Mouse (Mus musculus) gastrocnemius, postnatal 25 days (tissue): ENCODE data around the gene H2-Ob. TPM values are rescaled to one million over a fixed set of nuclear protein-coding genes. Genes with fewer than 3 reads are reported as not detected.

ENCODE experiments used
- DNase-seq: peaks from one replicate; pipeline ENCODE4 v3.0.0; 2022
- total RNA-seq, 2 experiments: library from RNA; stranded (reverse); gene quantifications; 1 replicate in 1 of 2; 2 replicates in 1 of 2; pipeline ENCODE4 v1.2.3; 2021

H2-Ob gene
- total RNA-seq, 2 experiments from 2014 or later = 0.13 TPM; not detected in 1

GRCm38 (mm10) chr17:34285848-34286247 lies 47.1 kb downstream of the H2-Ob start:
- no peak for DNase-seq

GRCm38 (mm10) chr17:34286501-34286900 lies 47.8 kb downstream of the H2-Ob start:
- no peak for DNase-seq

DNA sequence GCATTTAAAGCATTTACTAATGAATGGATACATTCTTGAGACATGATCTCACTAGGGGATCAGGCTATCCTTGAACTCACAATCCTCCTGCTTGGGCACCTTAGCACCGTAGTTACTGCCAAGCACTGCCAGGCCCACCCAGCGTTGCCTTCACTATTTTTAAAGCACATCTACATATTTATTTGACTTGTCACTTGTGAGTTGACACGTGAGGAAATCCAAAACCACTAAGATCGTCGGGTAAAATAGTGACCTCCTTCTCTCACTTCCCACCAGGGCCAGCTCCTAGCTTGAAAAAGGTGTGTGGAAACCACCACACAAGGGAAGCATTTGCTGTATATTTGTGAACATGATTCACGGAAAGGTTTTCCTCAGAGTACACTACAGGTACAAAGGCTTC lies 48.3 kb downstream of the H2-Ob start:
- no peak for DNase-seq

GRCm38 (mm10) chr17:34287648-34288047 lies 48.9 kb downstream of the H2-Ob start, which contains the start of gene H2-Aa:
Gene H2-Aa, minus strand, starts transcription at chr17:34287823.
- DNase-seq = peak; percentile 74

DNA sequence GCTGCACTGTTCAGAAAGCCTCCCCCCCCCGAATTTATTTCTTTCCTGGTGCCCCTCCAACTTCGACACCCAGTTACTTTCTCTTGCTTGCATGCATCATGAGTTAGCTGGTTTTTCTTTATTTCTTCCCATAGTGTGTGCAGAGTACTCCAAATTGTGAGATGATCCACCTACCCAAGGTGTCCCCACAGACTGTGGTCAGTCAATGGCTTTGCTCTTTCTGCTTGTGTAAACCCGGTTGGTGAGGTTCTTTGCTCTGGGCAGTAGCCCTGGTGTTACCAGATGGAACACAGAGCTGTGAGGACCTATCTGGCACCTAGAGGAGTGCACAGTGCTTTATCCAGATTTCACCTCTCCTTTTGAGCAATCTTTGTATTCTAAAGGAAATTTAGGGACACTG lies 49.4 kb downstream of the H2-Ob start:
- no peak for DNase-seq

GRCm38 (mm10) chr17:34291609-34292008 lies 52.9 kb downstream of the H2-Ob start:
- DNase-seq = peak; percentile 51

DNA sequence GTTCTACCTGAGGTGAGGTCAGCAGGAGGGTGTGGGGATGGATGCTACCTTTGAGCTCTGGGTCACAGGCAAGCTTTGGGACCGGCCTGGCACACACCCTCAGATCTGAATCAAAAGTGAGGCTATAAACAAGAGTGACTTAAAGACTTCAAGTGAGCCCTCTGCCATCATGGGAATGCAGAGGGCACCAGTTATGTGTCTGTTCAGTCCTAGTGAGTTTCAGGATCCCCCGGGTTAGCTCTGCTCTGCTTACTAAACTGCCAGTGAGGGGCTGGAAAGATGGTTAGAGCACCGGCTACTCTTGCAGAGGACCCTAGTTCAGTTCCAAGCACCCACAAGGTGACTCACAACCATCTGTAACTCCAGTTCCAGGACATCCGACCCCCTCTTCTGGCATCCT lies 53.9 kb downstream of the H2-Ob start:
- DNase-seq = no peak

- DNase-seq = no peak
These were observed 54.8 kb downstream of the H2-Ob start for GRCm38 (mm10) chr17:34293533-34293932.

DNA sequence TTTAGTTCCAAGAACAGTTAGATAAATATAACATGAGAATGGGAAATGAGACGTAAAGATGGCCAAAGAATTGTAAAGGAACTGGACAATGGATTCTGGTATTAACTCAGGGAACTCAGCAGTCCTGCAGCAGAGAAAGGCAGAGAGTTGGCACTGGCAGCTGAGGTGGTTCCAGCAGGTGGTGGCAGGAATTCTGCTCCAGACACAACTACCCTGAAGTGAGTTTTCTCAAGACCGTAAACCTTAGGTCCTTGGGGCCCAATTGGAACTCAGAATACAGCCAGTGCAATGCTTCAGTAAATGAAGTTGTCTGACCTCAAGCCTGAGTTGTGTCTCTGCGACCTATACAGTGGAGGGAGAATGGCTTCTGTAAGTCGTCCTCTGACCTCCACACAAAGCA lies 55.5 kb downstream of the H2-Ob start:
- DNase-seq = no peak

DNA sequence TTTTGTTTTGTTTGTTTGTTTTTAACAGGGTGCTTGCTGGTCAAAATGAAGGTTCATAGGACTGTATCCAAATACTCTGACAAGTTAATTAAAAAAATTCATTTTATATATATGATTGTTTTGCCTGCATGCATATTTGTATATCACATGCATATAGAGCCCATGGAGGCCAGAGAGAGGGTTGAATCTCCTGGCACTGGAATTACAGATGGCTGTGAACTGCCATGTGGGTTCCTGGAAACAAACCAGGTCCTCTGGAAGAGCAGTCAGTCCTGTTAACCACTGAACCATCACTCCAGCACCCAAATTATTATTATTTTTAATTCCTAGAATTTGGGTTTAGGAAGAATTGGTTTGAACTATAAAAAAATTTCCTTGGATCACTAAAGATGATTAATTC lies 56.6 kb downstream of the H2-Ob start:
- DNase-seq = no peak

GRCm38 (mm10) chr17:34295891-34296794 lies 57.4 kb downstream of the H2-Ob start:
- no peak for DNase-seq

- DNase-seq = no peak
These were observed 60.7 kb downstream of the H2-Ob start for GRCm38 (mm10) chr17:34299356-34299755.

DNA sequence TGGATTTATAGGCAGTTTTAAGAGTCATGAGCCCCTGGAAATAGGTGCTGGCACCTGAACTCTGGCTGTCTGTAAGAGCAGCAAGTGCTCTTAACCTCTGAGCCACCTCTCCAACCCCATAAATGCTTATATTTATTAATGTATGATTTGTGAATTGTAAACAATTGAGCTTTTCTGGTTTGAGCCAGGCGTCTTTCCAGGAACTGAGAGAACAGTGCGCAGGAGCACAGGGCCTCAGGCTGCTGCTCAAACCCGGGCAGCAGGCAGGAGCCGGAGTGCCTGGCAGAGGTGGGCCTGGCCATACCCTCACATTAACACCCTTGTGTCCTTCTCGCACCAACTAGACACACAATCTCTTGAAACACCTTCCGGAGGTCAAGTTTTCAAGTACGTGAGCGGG lies 61.4 kb downstream of the H2-Ob start:
- no peak for DNase-seq

DNA sequence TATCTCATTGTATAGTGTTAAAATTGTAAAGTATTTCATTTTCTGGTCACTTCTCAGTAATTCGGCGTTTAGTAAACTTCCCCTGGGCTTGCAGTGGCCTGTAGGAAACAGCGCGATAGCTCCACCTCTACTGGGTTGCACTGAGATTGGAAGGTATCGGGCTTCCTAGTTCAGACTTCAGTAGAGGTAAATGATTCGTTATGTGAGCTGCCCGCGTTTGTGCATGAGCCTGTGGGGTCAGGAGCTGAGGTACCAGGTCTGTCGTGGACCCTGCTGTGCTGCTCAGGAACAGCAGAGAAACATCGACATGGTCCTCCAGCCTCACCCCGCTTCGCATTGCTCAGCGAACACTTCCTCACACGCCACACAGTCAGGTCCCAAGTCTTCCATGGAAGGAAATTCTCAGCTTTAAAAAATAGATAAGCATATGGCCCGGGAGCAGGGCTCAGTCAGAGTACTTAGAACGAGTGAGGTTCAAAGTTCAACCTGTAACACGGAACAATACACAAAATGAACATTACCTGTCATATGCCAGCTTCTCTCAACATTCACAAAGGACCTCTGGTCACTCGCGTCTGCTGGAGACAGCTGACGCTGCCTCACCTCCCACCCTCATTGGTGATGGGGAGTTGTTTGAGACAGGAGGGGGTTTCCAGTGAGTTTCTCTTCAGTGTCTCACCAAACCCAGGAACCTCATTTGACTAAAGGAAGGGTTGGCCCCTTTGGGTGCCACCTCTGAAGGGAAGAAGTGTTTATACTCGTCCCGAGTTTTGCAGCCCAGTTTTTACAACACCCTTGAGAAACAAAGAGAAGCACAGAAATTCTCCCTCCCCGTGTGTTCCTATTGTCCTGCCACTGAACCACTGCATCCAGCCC lies 62.2 kb downstream of the H2-Ob start:
- DNase-seq = no peak

- no peak for DNase-seq
These were observed 63.0 kb downstream of the H2-Ob start for GRCm38 (mm10) chr17:34301670-34302190.

- DNase-seq = no peak
These were observed 65.1 kb downstream of the H2-Ob start for GRCm38 (mm10) chr17:34303789-34304188.

Other genes with a start within 250 kb of the H2-Ob start
- gene H2-K1, start 238.6 kb upstream of the H2-Ob start, total RNA-seq = 10 to 100 TPM; 22.8 to 48.2 TPM
- gene Ring1, start 214.2 kb upstream of the H2-Ob start, total RNA-seq = 10 to 100 TPM; 10.1 to 12.3 TPM
- gene H2-Ke6, start 210.8 kb upstream of the H2-Ob start, total RNA-seq = 10 to 100 TPM; 52.7 to 59.9 TPM
- 10 to 100 TPM; 41.5 to 45.7 TPM for gene Slc39a7, start 207.2 kb upstream of the H2-Ob start, total RNA-seq
- gene Rxrb, start 207.1 kb upstream of the H2-Ob start, total RNA-seq = 10 to 100 TPM; 34.9 to 36.3 TPM
- 10 to 100 TPM in 1 of 2 experiments, 1 to 10 TPM in 1; 6.5 to 16.7 TPM for gene Col11a2, start 199.5 kb upstream of the H2-Ob start, total RNA-seq
- gene H2-Oa, start 146.6 kb upstream of the H2-Ob start, total RNA-seq = not detected
- gene H2-DMa, start 119.4 kb upstream of the H2-Ob start, total RNA-seq = 1 to 10 TPM; 2.8 to 3.1 TPM
- 10 to 100 TPM; 66.7 to 69.1 TPM for gene Brd2, start 116.3 kb upstream of the H2-Ob start, total RNA-seq
- gene H2-DMb2, start 95.6 kb upstream of the H2-Ob start, total RNA-seq = under 1 TPM; 0.28 to 0.67 TPM
- gene H2-DMb1, start 85.8 kb upstream of the H2-Ob start, total RNA-seq = 1 to 10 TPM in 1 of 2 experiments, under 1 TPM in 1; 0.43 to 1.2 TPM
- 1 to 10 TPM; 1.4 to 1.5 TPM for gene Tap1, start 51.4 kb upstream of the H2-Ob start, total RNA-seq
- 1 to 10 TPM; 1.3 to 3.1 TPM for gene Psmb9, start 51.1 kb upstream of the H2-Ob start, total RNA-seq
- 1 to 10 TPM; 2.9 to 4.8 TPM for gene Psmb8, start 41.2 kb upstream of the H2-Ob start, total RNA-seq
- gene Tap2, start 35.4 kb upstream of the H2-Ob start, total RNA-seq = 1 to 10 TPM; 4.3 to 5.1 TPM
- gene H2-Ab1, start 18.8 kb downstream of the H2-Ob start, total RNA-seq = 1 to 10 TPM; 2.7 to 3.3 TPM
- 1 to 10 TPM; 4.4 to 4.5 TPM for gene H2-Aa, start 48.9 kb downstream of the H2-Ob start, total RNA-seq
- gene H2-Eb1, start 67.0 kb downstream of the H2-Ob start, total RNA-seq = 1 to 10 TPM; 3.9 to 5.5 TPM
- not detected for gene H2-Eb2, start 86.8 kb downstream of the H2-Ob start, total RNA-seq
- gene Btnl2, start 115.9 kb downstream of the H2-Ob start, total RNA-seq = under 1 TPM; 0.31 to 0.43 TPM
- gene Btnl1, start 138.2 kb downstream of the H2-Ob start, total RNA-seq = not detected
- not detected for gene BC051142, start 159.9 kb downstream of the H2-Ob start, total RNA-seq
- not detected for gene Btnl4, start 238.4 kb downstream of the H2-Ob start, total RNA-seq